10 mouse cellular contexts compared by ENCODE assay signal in the genomic region with DNA sequence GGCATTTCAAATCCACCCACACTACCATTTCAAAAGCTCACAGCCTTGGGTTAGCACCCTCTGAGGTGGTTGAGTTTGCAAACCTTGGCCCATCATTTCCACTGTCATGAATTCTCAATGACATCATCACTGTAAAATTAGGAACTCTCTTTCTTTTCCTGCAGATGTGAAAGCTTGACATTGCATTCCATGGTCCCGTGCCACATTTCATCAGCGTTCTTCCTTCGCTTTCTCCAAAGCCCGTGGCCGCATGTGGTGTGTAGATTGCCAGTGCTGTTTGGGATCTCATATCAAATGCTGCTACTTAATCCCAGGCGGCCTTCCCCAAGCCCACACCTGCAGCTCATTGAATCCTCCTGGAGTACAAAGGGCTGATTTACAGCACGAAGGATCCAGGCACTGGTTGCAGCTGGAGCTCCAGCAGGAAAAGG.
DNase-seq lines count a peak whose midpoint lies in the region; ATAC-seq and TF ChIP-seq lines count a peak whose summit lies in the region.
"Had no signal": no experiment of that assay in that cellular context is flagged by ENCODE, and none has a peak within 500 bp of the region (broad histone marks: within the 10 kb centered on the region; RNA-seq: fewer than 3 reads in every experiment).

No protein-coding gene starts in this region.

- H3K4me1 ChIP-seq in forebrain, postnatal 0 days (ENCODE audit: insufficient read depth), result no peaks in the 10 kb centered on the region
- H3K4me1 ChIP-seq: liver, embryonic 13.5 days had no signal

- H3K9ac ChIP-seq in forebrain, postnatal 0 days, result no peak overlapping the region
- H3K9ac ChIP-seq: liver, embryonic 13.5 days had no signal

- no peak for TF ChIP-seq CTCF in forebrain, postnatal 0 days (IDR thresholded peaks at IDR 0.05; ENCODE audit: low read depth)

- no peak overlapping the region for H3K4me2 ChIP-seq in forebrain, postnatal 0 days (ENCODE audit: low read depth)
- H3K4me2 ChIP-seq: liver, embryonic 13.5 days had no signal

- no peaks in the 10 kb centered on the region for H3K27me3 ChIP-seq in forebrain, postnatal 0 days (ENCODE audit: insufficient read depth, low read length)
- H3K27me3 ChIP-seq: liver, embryonic 13.5 days had no signal

- H3K9me3 ChIP-seq in forebrain, postnatal 0 days (ENCODE audit: low read length), result no peaks in the 10 kb centered on the region
- H3K9me3 ChIP-seq: liver, embryonic 13.5 days had no signal

- intact Hi-C loops in left cerebral cortex, postnatal 36 days (cut with DNase I), result no loop called here

- ATAC-seq in forebrain, postnatal 0 days, result peak; percentile 77

- H3K4me3 ChIP-seq in forebrain, postnatal 0 days (ENCODE audit: low read depth, low read length), result no peak overlapping the region
- H3K4me3 ChIP-seq: liver, embryonic 13.5 days had no signal

- 55% methylated on average over 7 of the region's 7 CpGs for WGBS in forebrain, postnatal 0 days

- DNase-seq in adrenal gland, postnatal 14 days, result peak; percentile 11
- no peak for DNase-seq in adrenal gland, postnatal 36 days
- DNase-seq in left cerebral cortex, postnatal 36 days (ENCODE audit: low spot score in 2 of 2), result peak; percentile 6
- DNase-seq in left cerebral cortex, adult 11 months (ENCODE audit: low spot score), result no peak
- no peak for DNase-seq in forebrain, postnatal 0 days
- DNase-seq in mesoderm, embryonic 11.5 days (ENCODE audit: low read depth, low spot score), result peak; percentile 80
- DNase-seq in cerebellum, postnatal 14 days, result no peak
- no peak for DNase-seq in cerebellum, postnatal 10 days
- DNase-seq: cerebellum, adult 9-10 months; liver, embryonic 13.5 days had no signal

- H3K27ac ChIP-seq in forebrain, postnatal 0 days (ENCODE audit: low read depth, low read length), result no peak overlapping the region
- H3K27ac ChIP-seq: liver, embryonic 13.5 days had no signal

- H3K36me3 ChIP-seq in forebrain, postnatal 0 days (ENCODE audit: insufficient read depth), result no peaks in the 10 kb centered on the region
- H3K36me3 ChIP-seq: liver, embryonic 13.5 days had no signal

Comparison
In these comparisons a context has a peak if more than half of its experiments do, and no peak if none do; other contexts are left out.
1. DNase-seq: peak in adrenal gland, postnatal 14 days (single experiment), left cerebral cortex, postnatal 36 days (2 of 2) and mesoderm, embryonic 11.5 days (single experiment); none in adrenal gland, postnatal 36 days (0 of 2), left cerebral cortex, adult 11 months (single experiment), forebrain, postnatal 0 days (single experiment), cerebellum, postnatal 14 days (0 of 2) and cerebellum, postnatal 10 days (0 of 2).